In genomic region chr3:151771074-151771473, GRCm38 (mm10) we compare ENCODE assay signal across 9 mouse cellular contexts. TPM values are rescaled to one million over a fixed set of nuclear protein-coding genes. Genes with fewer than 3 reads are reported as not detected.
DNase-seq lines count a peak whose midpoint lies in the region; ATAC-seq and TF ChIP-seq lines count a peak whose summit lies in the region.
"Had no signal": no experiment of that assay in that cellular context is flagged by ENCODE, and none has a peak within 500 bp of the region (broad histone marks: within the 10 kb centered on the region; RNA-seq: fewer than 3 reads in every experiment).

No protein-coding gene starts in this region.

- no peak overlapping the region for H3K4me3 ChIP-seq in heart, embryonic 11.5 days (ENCODE audit: low read depth, low read length)
- H3K4me3 ChIP-seq in C2C12 (ENCODE audit: insufficient read depth, poor library complexity, severe bottlenecking) = no peak overlapping the region
- no peak overlapping the region for H3K4me3 ChIP-seq in lung, embryonic 14.5 days (ENCODE audit: low read depth, low read length)

- H3K27me3 ChIP-seq in heart, embryonic 11.5 days (ENCODE audit: control insufficient read depth, insufficient read depth, low read length) = no peaks in the 10 kb centered on the region
- no peaks in the 10 kb centered on the region for H3K27me3 ChIP-seq in C2C12 (ENCODE audit: control insufficient read depth, insufficient read depth, insufficient read length)
- no peaks in the 10 kb centered on the region for H3K27me3 ChIP-seq in lung, embryonic 14.5 days (ENCODE audit: insufficient read depth, low read length)

- no peaks in the 10 kb centered on the region for H3K79me3 ChIP-seq in C2C12 (ENCODE audit: low read depth)

- TF ChIP-seq CTCF in C2C12 (IDR thresholded peaks at IDR 0.05; ENCODE audit: control insufficient read depth, insufficient read depth, insufficient read length) = no peak
- peak; percentile 81 for TF ChIP-seq CTCF in lung, embryonic 14.5 days (IDR thresholded peaks at IDR 0.05; ENCODE audit: low read depth)

- no peak overlapping the region for H3ac ChIP-seq in C2C12 (ENCODE audit: control insufficient read depth, insufficient read length, low read depth)

- no peak overlapping the region for H3K27ac ChIP-seq in heart, embryonic 11.5 days (ENCODE audit: low read depth, low read length)
- H3K27ac ChIP-seq in lung, embryonic 14.5 days (ENCODE audit: low read depth) = no peak overlapping the region

- no peaks in the 10 kb centered on the region for H3K9me3 ChIP-seq in heart, embryonic 11.5 days (replicated peaks; ENCODE audit: control insufficient read depth, low read length)
- H3K9me3 ChIP-seq in lung, embryonic 14.5 days (ENCODE audit: low read depth, low read length) = no peaks in the 10 kb centered on the region

- H3K9ac ChIP-seq in heart, embryonic 11.5 days (ENCODE audit: low read depth, low read length) = no peak overlapping the region
- H3K9ac ChIP-seq in lung, embryonic 14.5 days = no peak overlapping the region

- intact Hi-C loops in heart, postnatal 10 days (cut with DNase I) = loop anchor here (1.0 kb wide), 1 partner anchor 54 kb away; no protein-coding TSS in a partner anchor

- ATAC-seq in heart, embryonic 11.5 days (replicated peaks; ENCODE audit: insufficient number of reproducible peaks, low FRiP score, low TSS enrichment) = no peak
- ATAC-seq in lung, embryonic 14.5 days (ENCODE audit: insufficient read depth) = peak; percentile 66; the same call in 1 of the 2 replicates

- peak; percentile 36 to 47 for DNase-seq in heart, postnatal 10 days
- DNase-seq in ZHBTc4 (ENCODE audit: low read depth, low spot score) = peak; percentile 72
- DNase-seq in embryo, embryonic 10 days (ENCODE audit: low spot score) = peak; percentile 74
- DNase-seq in kidney, postnatal 10 days = peak; percentile 81
- DNase-seq in lung, embryonic 14.5 days = peak; percentile 83
- DNase-seq in thymus, postnatal 14 days = peak; percentile 34

- no peak overlapping the region for H3K4me2 ChIP-seq in heart, embryonic 11.5 days
- no peak overlapping the region for H3K4me2 ChIP-seq in lung, embryonic 14.5 days

- no peaks in the 10 kb centered on the region for H3K36me3 ChIP-seq in heart, embryonic 11.5 days (ENCODE audit: control insufficient read depth, insufficient read depth, low read length)
- H3K36me3 ChIP-seq in C2C12 (ENCODE audit: control insufficient read depth, insufficient read depth) = no peaks in the 10 kb centered on the region
- H3K36me3 ChIP-seq in lung, embryonic 14.5 days (ENCODE audit: insufficient read depth) = no peaks in the 10 kb centered on the region

- H3K79me2 ChIP-seq in C2C12 (ENCODE audit: control insufficient read depth, insufficient read depth) = no peaks in the 10 kb centered on the region

- no peaks in the 10 kb centered on the region for H3K4me1 ChIP-seq in heart, embryonic 11.5 days (ENCODE audit: control insufficient read depth, insufficient read depth, low read length)
- H3K4me1 ChIP-seq in lung, embryonic 14.5 days (ENCODE audit: insufficient read depth) = no peaks in the 10 kb centered on the region

- 57% methylated on average over 3 of the region's 3 CpGs for WGBS in heart, embryonic 11.5 days (ENCODE audit: insufficient replicate concordance)
- WGBS in lung, embryonic 14.5 days = 47% methylated on average over 3 of the region's 3 CpGs

TF ChIP-seq in C2C12, 6 proteins besides CTCF, POLR2A, EP300 and RAD21:
- TF ChIP-seq FOSL1 (IDR thresholded peaks at IDR 0.05; ENCODE audit: insufficient read depth, low read length, poor library complexity, severe bottlenecking) (no peak), MYOD1 (IDR thresholded peaks at IDR 0.05; ENCODE audit: control insufficient read depth, insufficient read length, low read depth) (peak; percentile 22), MYOG (IDR thresholded peaks at IDR 0.05; ENCODE audit: control insufficient read depth, extremely low read depth, insufficient read length) (no peak), USF1 (IDR thresholded peaks at IDR 0.05; ENCODE audit: low read depth) (no peak), CEBPB (IDR thresholded peaks at IDR 0.05; ENCODE audit: low read depth) (no peak), MAX (IDR thresholded peaks at IDR 0.05) (no peak)

RNA-seq across cellular contexts. Expression of gene Ifi44l, which starts 8.4 kb away (rescaled TPM):
- not detected for total RNA-seq in heart, postnatal 10 days (2021)
- polyA plus RNA-seq in heart, embryonic 11.5 days (2014; fragmentation: Nextera tagmentation; extraction: Ambion mirVana) = 0.11 TPM in 1 of 2 replicates, not detected in the other
- polyA plus RNA-seq in C2C12 (2012; fragmentation: generic; extraction: Trizol) = not detected
- not detected in 2 replicates for polyA plus RNA-seq in lung, embryonic 14.5 days (2014; fragmentation: Nextera tagmentation; extraction: Ambion mirVana)
- polyA plus RNA-seq: liver, embryonic 16.5 days had no signal

RNA-seq across cellular contexts. Expression of gene Ifi44, which starts 21.3 kb away (rescaled TPM):
- under 1 TPM; 0.12 to 0.22 TPM for total RNA-seq in heart, postnatal 10 days (2021)
- 0.32 and 0.53 TPM in 2 replicates for polyA plus RNA-seq in heart, embryonic 11.5 days (2014; fragmentation: Nextera tagmentation; extraction: Ambion mirVana)
- polyA plus RNA-seq in C2C12 (2012; fragmentation: generic; extraction: Trizol) = not detected
- 0.36 and 0.92 TPM in 2 replicates for polyA plus RNA-seq in lung, embryonic 14.5 days (2014; fragmentation: Nextera tagmentation; extraction: Ambion mirVana)
